Mouse (Mus musculus): ENCODE results near the gene Zmiz1. TPM values are rescaled to one million over a fixed set of nuclear protein-coding genes. Genes with fewer than 3 reads are reported as not detected.

Gene Zmiz1
- polyA plus RNA-seq, 1 experiment: 27.3 TPM

- Histone ChIP-seq H3K79me2 (ENCODE audit: control insufficient read depth, insufficient read depth) (peaks cover 92% of the 10 kb centered on the region), H3K79me3 (ENCODE audit: low read depth) (peaks cover 49% of the 10 kb centered on the region), H3K27me3 (ENCODE audit: control insufficient read depth, insufficient read depth, insufficient read length) (no peaks in the 10 kb centered on the region), H3ac (ENCODE audit: control insufficient read depth, insufficient read length, low read depth) (no peak overlapping the region), H3K4me3 (ENCODE audit: insufficient read depth, poor library complexity, severe bottlenecking) (no peak overlapping the region), H3K36me3 (ENCODE audit: control insufficient read depth, insufficient read depth) (peaks cover 7% of the 10 kb centered on the region)
- TF ChIP-seq USF1 (IDR thresholded peaks at IDR 0.05; ENCODE audit: low read depth) (no peak), FOSL1 (IDR thresholded peaks at IDR 0.05; ENCODE audit: insufficient read depth, low read length, poor library complexity, severe bottlenecking) (no peak)
These were observed 56.0 kb downstream of the Zmiz1 start for GRCm38 (mm10) chr14:25514943-25515512.

DNA sequence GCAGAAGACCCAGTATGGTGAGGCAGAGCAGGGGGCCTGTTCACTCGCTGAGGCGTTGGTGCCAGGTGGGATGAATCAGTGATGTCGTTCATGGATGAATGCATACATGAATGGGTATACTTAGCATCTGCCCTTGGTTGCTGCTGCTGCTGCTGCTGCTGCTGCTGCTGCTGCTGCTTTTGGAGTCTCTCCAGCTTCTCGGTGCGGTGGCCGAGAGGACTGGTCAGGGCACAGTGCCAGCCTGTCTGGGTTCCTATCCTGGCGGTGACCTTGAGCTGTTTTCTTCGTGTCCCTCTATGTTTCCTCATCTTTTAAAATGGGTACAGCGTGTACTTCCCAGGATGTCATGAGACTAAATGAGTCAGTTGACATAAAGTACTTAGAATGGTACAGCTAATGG is 56.9 kb downstream of the Zmiz1 start:
- Histone ChIP-seq H3K36me3 (ENCODE audit: control insufficient read depth, insufficient read depth) (peaks cover 7% of the 10 kb centered on the region), H3K27me3 (ENCODE audit: control insufficient read depth, insufficient read depth, insufficient read length) (no peaks in the 10 kb centered on the region), H3K79me2 (ENCODE audit: control insufficient read depth, insufficient read depth) (peaks cover 92% of the 10 kb centered on the region), H3K79me3 (ENCODE audit: low read depth) (peaks cover 50% of the 10 kb centered on the region), H3K4me3 (ENCODE audit: insufficient read depth, poor library complexity, severe bottlenecking) (no peak overlapping the region), H3ac (ENCODE audit: control insufficient read depth, insufficient read length, low read depth) (no peak overlapping the region)
- TF ChIP-seq CEBPB (IDR thresholded peaks at IDR 0.05; ENCODE audit: low read depth): no peak

DNA sequence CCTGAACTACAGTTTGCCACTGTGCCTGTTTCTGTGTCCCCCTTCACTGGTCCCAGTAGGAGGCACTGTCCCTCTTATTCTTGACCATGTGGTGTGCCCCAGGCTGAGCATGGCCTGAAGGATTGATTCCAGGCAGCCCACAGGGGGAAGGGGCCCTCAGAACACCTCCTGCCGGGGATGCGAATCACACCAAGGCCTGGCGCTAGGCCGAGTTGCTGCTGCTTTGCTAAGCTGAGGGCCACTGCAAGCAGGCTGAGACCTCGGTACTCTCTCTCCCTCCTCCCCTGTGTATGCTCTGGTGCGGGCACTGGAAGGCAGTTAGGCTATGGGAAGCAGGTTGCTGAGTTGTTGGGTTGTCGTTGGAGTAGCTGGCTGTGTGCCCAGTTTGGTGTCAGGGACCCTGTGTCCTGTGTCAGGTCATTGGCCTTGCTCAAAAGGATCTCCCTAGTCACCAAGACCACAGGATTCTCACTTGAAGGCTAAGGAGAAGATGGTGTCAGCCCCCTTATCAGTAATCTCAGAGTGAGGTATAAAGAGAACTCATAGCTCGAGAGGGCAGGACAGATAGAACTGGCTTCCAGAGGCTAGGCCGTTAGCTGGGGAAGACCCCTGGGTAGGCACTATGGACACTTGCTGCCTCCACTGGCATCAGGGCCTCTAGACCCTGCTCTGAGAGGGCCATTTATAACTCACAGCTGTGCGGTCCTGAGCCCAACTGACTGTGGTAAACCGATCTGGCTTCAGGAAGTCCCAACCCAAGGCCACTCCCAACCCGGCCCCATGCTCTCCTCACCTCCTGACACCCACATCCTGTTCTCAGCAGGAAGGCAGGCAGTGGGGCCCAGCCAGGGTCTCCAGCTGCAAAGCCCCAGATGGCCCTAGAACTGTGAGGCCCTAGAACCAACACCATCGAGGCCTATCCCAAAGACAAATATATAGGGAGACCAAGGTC is 57.9 kb downstream of the Zmiz1 start:
- H3K79me3 ChIP-seq (ENCODE audit: low read depth): peaks cover 50% of the 10 kb centered on the region
- no peaks in the 10 kb centered on the region for H3K27me3 ChIP-seq (ENCODE audit: control insufficient read depth, insufficient read depth, insufficient read length)
- no peak overlapping the region for H3K4me3 ChIP-seq (ENCODE audit: insufficient read depth, poor library complexity, severe bottlenecking)
- TF ChIP-seq MYOD1 (IDR thresholded peaks at IDR 0.05; ENCODE audit: control insufficient read depth, insufficient read length, low read depth) (peak; percentile 60), CTCF (IDR thresholded peaks at IDR 0.05; ENCODE audit: control insufficient read depth, insufficient read depth, insufficient read length) (peak; percentile 42), MYOG (IDR thresholded peaks at IDR 0.05; ENCODE audit: control insufficient read depth, extremely low read depth, insufficient read length) (no peak), USF1 (IDR thresholded peaks at IDR 0.05; ENCODE audit: low read depth) (no peak), MAX (IDR thresholded peaks at IDR 0.05) (peak; percentile 25)
- no peak overlapping the region for H3ac ChIP-seq (ENCODE audit: control insufficient read depth, insufficient read length, low read depth)
- peaks cover 7% of the 10 kb centered on the region for H3K36me3 ChIP-seq (ENCODE audit: control insufficient read depth, insufficient read depth)
- H3K79me2 ChIP-seq (ENCODE audit: control insufficient read depth, insufficient read depth): peaks cover 92% of the 10 kb centered on the region

DNA sequence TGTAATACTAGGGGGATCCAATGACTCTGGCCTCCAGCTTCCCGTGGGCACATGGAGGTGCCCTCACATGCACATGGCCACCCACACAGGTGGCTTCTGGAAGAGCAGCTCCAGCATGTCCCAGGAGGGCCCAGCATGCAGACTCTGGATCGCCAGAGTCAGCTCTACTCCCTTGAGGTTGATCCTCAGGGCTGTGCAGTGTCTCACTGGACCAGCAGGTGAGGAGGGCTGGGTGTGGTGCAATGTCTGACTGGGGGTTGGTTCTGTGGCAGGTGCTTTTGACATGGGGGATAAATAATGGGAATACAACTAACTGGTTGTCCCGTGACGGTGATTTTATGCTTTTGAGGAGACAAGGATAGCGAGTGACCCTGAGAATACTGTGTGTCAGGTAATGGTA is 59.7 kb downstream of the Zmiz1 start:
- H3K79me3 ChIP-seq (ENCODE audit: low read depth): peaks cover 50% of the 10 kb centered on the region
- H3K27me3 ChIP-seq (ENCODE audit: control insufficient read depth, insufficient read depth, insufficient read length): no peaks in the 10 kb centered on the region
- H3ac ChIP-seq (ENCODE audit: control insufficient read depth, insufficient read length, low read depth): no peak overlapping the region
- H3K79me2 ChIP-seq (ENCODE audit: control insufficient read depth, insufficient read depth): peaks cover 92% of the 10 kb centered on the region
- H3K4me3 ChIP-seq (ENCODE audit: insufficient read depth, poor library complexity, severe bottlenecking): no peak overlapping the region
- H3K36me3 ChIP-seq (ENCODE audit: control insufficient read depth, insufficient read depth): peaks cover 8% of the 10 kb centered on the region
- TF ChIP-seq USF1 (IDR thresholded peaks at IDR 0.05; ENCODE audit: low read depth): no peak
- no peak for TF ChIP-seq MAX (IDR thresholded peaks at IDR 0.05)
- TF ChIP-seq FOSL1 (IDR thresholded peaks at IDR 0.05; ENCODE audit: insufficient read depth, low read length, poor library complexity, severe bottlenecking): no peak
- TF ChIP-seq MYOG (IDR thresholded peaks at IDR 0.05; ENCODE audit: control insufficient read depth, extremely low read depth, insufficient read length): no peak
- no peak for TF ChIP-seq CTCF (IDR thresholded peaks at IDR 0.05; ENCODE audit: control insufficient read depth, insufficient read depth, insufficient read length)
- TF ChIP-seq MYOD1 (IDR thresholded peaks at IDR 0.05; ENCODE audit: control insufficient read depth, insufficient read length, low read depth): no peak
- TF ChIP-seq CEBPB (IDR thresholded peaks at IDR 0.05; ENCODE audit: low read depth): no peak

DNA sequence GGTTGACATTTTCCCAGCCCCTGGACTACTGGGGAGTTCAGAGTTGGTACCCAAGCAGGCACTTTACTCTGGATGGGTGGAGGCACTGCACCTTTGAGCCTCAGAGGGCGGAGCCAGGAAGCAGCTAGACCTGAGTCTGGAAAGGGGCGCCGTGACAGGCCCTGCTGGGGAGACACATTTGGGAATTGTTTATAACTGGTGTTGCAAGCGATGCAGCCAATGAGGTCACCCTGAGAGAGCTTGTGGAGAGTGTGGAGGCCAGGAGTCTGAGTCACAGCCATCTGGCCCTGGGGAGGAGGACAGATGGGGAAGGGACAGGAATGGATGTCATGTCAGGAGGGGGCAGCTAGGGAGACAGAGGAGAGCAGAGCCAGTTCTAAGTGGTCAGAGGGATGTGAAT is 60.7 kb downstream of the Zmiz1 start:
- Histone ChIP-seq H3K27me3 (ENCODE audit: control insufficient read depth, insufficient read depth, insufficient read length) (no peaks in the 10 kb centered on the region), H3K36me3 (ENCODE audit: control insufficient read depth, insufficient read depth) (peaks cover 8% of the 10 kb centered on the region), H3K79me2 (ENCODE audit: control insufficient read depth, insufficient read depth) (peaks cover 89% of the 10 kb centered on the region), H3K4me3 (ENCODE audit: insufficient read depth, poor library complexity, severe bottlenecking) (no peak overlapping the region), H3K79me3 (ENCODE audit: low read depth) (peaks cover 46% of the 10 kb centered on the region), H3ac (ENCODE audit: control insufficient read depth, insufficient read length, low read depth) (no peak overlapping the region)
- peak; percentile 30 for TF ChIP-seq FOSL1 (IDR thresholded peaks at IDR 0.05; ENCODE audit: insufficient read depth, low read length, poor library complexity, severe bottlenecking)
- TF ChIP-seq USF1 (IDR thresholded peaks at IDR 0.05; ENCODE audit: low read depth): no peak
- peak; percentile 94 for TF ChIP-seq CEBPB (IDR thresholded peaks at IDR 0.05; ENCODE audit: low read depth)
- TF ChIP-seq MAX (IDR thresholded peaks at IDR 0.05): peak; percentile 62
- TF ChIP-seq MYOD1 (IDR thresholded peaks at IDR 0.05; ENCODE audit: control insufficient read depth, insufficient read length, low read depth): peak; percentile 80

GRCm38 (mm10) chr14:25520589-25520988 is 61.6 kb downstream of the Zmiz1 start:
- no peak for TF ChIP-seq USF1 (IDR thresholded peaks at IDR 0.05; ENCODE audit: low read depth)
- TF ChIP-seq MYOD1 (IDR thresholded peaks at IDR 0.05; ENCODE audit: control insufficient read depth, insufficient read length, low read depth): no peak
- no peak for TF ChIP-seq MYOG (IDR thresholded peaks at IDR 0.05; ENCODE audit: control insufficient read depth, extremely low read depth, insufficient read length)
- no peak for TF ChIP-seq FOSL1 (IDR thresholded peaks at IDR 0.05; ENCODE audit: insufficient read depth, low read length, poor library complexity, severe bottlenecking)
- TF ChIP-seq CEBPB (IDR thresholded peaks at IDR 0.05; ENCODE audit: low read depth): no peak
- no peak for TF ChIP-seq MAX (IDR thresholded peaks at IDR 0.05)
- no peak for TF ChIP-seq CTCF (IDR thresholded peaks at IDR 0.05; ENCODE audit: control insufficient read depth, insufficient read depth, insufficient read length)
- H3K79me2 ChIP-seq (ENCODE audit: control insufficient read depth, insufficient read depth): peaks cover 89% of the 10 kb centered on the region
- H3K4me3 ChIP-seq (ENCODE audit: insufficient read depth, poor library complexity, severe bottlenecking): no peak overlapping the region
- H3K36me3 ChIP-seq (ENCODE audit: control insufficient read depth, insufficient read depth): peaks cover 8% of the 10 kb centered on the region
- H3ac ChIP-seq (ENCODE audit: control insufficient read depth, insufficient read length, low read depth): no peak overlapping the region
- H3K27me3 ChIP-seq (ENCODE audit: control insufficient read depth, insufficient read depth, insufficient read length): no peaks in the 10 kb centered on the region
- peaks cover 47% of the 10 kb centered on the region for H3K79me3 ChIP-seq (ENCODE audit: low read depth)

Measured in C2C12 (cell line).